Mouse (Mus musculus) embryo, embryonic 10 days (tissue): ENCODE data around the gene Olfr656.
A peak's percentile ranks its signal among the peaks of the same experiment; 100 is the strongest.

Experiments
- DNase-seq: peaks from one replicate; pipeline ENCODE4 v3.0.0-alpha.2; 2015; ENCODE audit warnings: low spot score

Olfr656 gene

DNA sequence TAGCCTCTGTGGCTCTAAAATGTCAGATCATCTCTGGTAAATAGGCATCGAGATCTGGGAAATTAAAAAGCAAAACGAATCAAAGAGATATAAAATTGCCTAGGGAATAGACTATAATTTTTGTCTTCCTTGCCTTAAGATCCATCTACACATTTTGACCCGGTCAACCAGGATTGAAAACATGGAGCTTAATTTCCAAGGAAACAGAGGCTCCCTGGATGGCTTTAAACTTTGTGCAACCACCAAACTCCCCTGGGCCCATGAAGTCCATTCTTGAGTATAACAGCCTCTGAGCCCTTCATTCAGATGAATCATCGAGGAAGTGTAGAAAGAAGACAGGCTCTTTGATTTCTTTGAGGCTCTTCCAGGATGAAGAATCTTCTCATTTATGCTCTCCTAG, at the start of gene Olfr656:
Gene Olfr656, plus strand, starts transcription at position 301 of the 400 bp plus-strand sequence.
- DNase-seq = no peak

- no peak for DNase-seq
Measured at GRCm38 (mm10) chr7:104577014-104577413, 36.7 kb upstream of the Olfr656 start, which contains the start of gene Olfr653. TSS of gene Olfr653 (plus strand) at chr7:104577314.

- DNase-seq = no peak
Measured at GRCm38 (mm10) chr7:104580846-104581245, 32.9 kb upstream of the Olfr656 start.

DNA sequence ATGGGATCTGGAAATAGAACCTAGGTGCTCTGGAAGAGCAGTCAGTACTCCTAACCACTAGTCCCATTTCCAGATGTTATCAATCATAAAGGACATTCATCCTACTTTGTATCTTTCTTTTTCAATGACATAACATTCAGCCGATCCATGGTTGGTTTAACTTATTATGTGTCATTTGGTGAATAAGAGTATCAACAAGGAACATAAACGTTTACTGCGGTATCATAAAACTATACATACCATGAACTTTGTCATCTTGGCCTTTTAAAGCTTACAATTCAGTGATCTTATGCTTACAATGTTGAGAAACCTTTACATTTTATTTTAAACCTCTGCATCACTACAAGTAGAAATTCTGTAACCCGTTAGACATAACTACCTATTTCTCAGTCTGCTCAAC, 32.3 kb upstream of the Olfr656 start:
- no peak for DNase-seq

DNA sequence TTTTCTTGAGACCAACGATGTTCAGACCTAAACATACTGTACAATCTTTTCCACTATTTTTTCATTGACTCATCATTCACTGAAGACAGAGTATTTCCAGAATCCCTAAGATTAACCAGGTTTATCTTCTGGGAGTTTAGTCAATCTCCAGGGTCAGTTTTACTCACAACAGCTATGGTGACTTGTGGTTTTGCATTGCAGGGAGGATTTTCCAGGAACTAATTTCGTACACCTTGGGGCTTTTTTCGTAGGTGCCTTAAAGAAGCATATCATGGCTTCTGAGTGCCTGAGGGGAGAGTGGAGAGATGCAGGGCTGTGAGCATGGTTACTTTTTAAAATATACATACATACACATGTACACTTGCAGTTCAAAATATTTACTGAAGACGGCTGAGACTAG, 27.0 kb upstream of the Olfr656 start, which contains the start of gene Olfr654:
Gene Olfr654, plus strand, starts transcription at position 301 of the 400 bp plus-strand sequence.
- DNase-seq = no peak

- no peak for DNase-seq
Measured at GRCm38 (mm10) chr7:104588274-104588673, 25.5 kb upstream of the Olfr656 start.

DNA sequence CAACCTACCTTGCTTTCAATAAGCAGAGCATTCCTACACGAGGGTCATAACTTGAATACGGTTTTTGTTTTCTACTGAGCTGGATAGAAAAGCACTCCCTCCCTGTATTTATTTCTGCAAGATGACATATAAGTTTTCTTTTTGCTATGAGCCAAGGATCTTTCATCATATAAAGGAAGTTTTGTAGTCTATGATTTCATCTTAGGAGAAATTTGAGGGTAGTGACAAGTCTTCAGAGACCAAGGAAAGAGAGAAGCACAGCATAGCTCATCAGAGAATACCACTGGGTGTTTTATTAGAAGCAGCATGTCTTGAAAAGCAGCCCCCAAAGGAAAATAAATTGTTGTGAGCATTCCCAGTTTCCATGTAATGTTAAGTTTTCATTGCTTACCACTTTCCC, 12.1 kb upstream of the Olfr656 start, which contains the start of gene Olfr655:
Gene Olfr655, minus strand, starts transcription at position 101 of the 400 bp plus-strand sequence.
- DNase-seq = no peak

DNA sequence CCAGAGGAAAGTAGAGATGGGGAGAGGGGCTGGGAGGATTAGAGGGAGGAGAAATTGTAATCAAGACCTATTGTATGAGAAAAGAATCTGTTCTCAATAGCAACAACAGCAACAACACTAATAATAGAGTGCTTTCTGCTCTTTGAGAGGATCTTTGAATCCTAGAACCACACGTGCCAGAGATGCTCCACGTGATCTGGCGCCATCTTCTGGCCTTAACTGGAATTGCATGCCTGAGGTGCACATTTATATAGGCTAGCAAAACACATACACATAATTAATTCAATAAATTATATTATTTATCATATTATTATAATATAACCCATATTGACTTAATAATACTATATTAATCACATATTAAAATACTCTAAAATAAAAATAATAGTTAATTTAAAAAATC, 10.6 kb upstream of the Olfr656 start:
- DNase-seq = peak; percentile 78

GRCm38 (mm10) chr7:104604727-104605126, 9.0 kb upstream of the Olfr656 start:
- no peak for DNase-seq

GRCm38 (mm10) chr7:104624494-104624893, 10.7 kb downstream of the Olfr656 start, which contains the start of gene Olfr657:
TSS of gene Olfr657 (plus strand) at chr7:104624794.
- DNase-seq = no peak

- peak; percentile 81 for DNase-seq
Measured at GRCm38 (mm10) chr7:104646841-104647482, 33.2 kb downstream of the Olfr656 start, which contains the start of gene Olfr658. TSS of gene Olfr658 (minus strand) at chr7:104647305.

- DNase-seq = no peak
Measured at GRCm38 (mm10) chr7:104666453-104666852, 52.7 kb downstream of the Olfr656 start, which contains the start of gene Olfr659. TSS of gene Olfr659 (plus strand) at chr7:104666753.
